ENCODE assay signal across 8 mouse cellular contexts in genomic region chr2:122764526-122764925, GRCm38 (mm10). TPM values are rescaled to one million over a fixed set of nuclear protein-coding genes. Genes with fewer than 3 reads are reported as not detected.
DNase-seq lines count a peak whose midpoint lies in the region; ATAC-seq and TF ChIP-seq lines count a peak whose summit lies in the region.

No protein-coding gene starts in this region.

- no peaks in the 10 kb centered on the region for H3K79me2 ChIP-seq in MEL (ENCODE audit: control insufficient read depth, insufficient read depth, low read length, poor library complexity)

- ATAC-seq in kidney, embryonic 15.5 days (replicated peaks; ENCODE audit: low FRiP score): no peak
- no peak for ATAC-seq in hindbrain, embryonic 14.5 days (ENCODE audit: low FRiP score)
- ATAC-seq in megakaryocyte progenitor cell, adult 5-6 weeks (replicated peaks; ENCODE audit: poor library complexity): peak; percentile 30; the same call in 1 of the 2 replicates
- no peak for ATAC-seq in cerebellum, adult (ENCODE audit: insufficient number of reproducible peaks, low FRiP score, low TSS enrichment)
- ATAC-seq in forebrain, embryonic 11.5 days (replicated peaks; ENCODE audit: low FRiP score): no peak

- H3K4me2 ChIP-seq in kidney, embryonic 15.5 days: peak overlapping the region; percentile 90
- peak overlapping the region; percentile 77 for H3K4me2 ChIP-seq in hindbrain, embryonic 14.5 days (replicated peaks)
- no peak overlapping the region for H3K4me2 ChIP-seq in forebrain, embryonic 11.5 days (ENCODE audit: low read depth, low read length, severe bottlenecking)

- no peaks in the 10 kb centered on the region for H3K36me3 ChIP-seq in kidney, embryonic 15.5 days
- no peaks in the 10 kb centered on the region for H3K36me3 ChIP-seq in MEL (ENCODE audit: control insufficient read depth in 1 of 2, insufficient read depth in 2 of 2, low read length in 2 of 2)
- no peaks in the 10 kb centered on the region for H3K36me3 ChIP-seq in hindbrain, embryonic 14.5 days (replicated peaks; ENCODE audit: control insufficient read depth, insufficient read depth)
- no peaks in the 10 kb centered on the region for H3K36me3 ChIP-seq in forebrain, embryonic 11.5 days (ENCODE audit: control insufficient read depth, insufficient read depth, low read length)

- no peak overlapping the region for H3K27ac ChIP-seq in kidney, embryonic 15.5 days
- no peak overlapping the region for H3K27ac ChIP-seq in MEL (ENCODE audit: control insufficient read depth, low read depth, low read length)
- no peak overlapping the region for H3K27ac ChIP-seq in hindbrain, embryonic 14.5 days
- H3K27ac ChIP-seq in forebrain, embryonic 11.5 days (ENCODE audit: low read depth, low read length): no peak overlapping the region

- WGBS in kidney, embryonic 15.5 days: 49% methylated on average over 6 of the region's 6 CpGs
- WGBS in hindbrain, embryonic 14.5 days: 52% methylated on average over 6 of the region's 6 CpGs
- WGBS in forebrain, embryonic 11.5 days: 51% methylated on average over 6 of the region's 6 CpGs

- H3K4me3 ChIP-seq in kidney, embryonic 15.5 days (replicated peaks): no peak overlapping the region
- H3K4me3 ChIP-seq in MEL (ENCODE audit: control insufficient read depth in 1 of 2, insufficient read depth in 1 of 2, low read depth in 2 of 2, low read length in 2 of 2): peak overlapping the region; percentile 80 to 96
- H3K4me3 ChIP-seq in hindbrain, embryonic 14.5 days (replicated peaks; ENCODE audit: low read length): no peak overlapping the region
- H3K4me3 ChIP-seq in forebrain, embryonic 11.5 days (ENCODE audit: low read depth, low read length): no peak overlapping the region

- TF ChIP-seq POLR2A in MEL (IDR thresholded peaks at IDR 0.05; ENCODE audit: control insufficient read depth in 1 of 2, insufficient read depth in 1 of 2, low read depth in 1 of 2, low read length in 2 of 2, poor library complexity in 1 of 2): no peak

- peaks cover 35% of the 10 kb centered on the region for H3K27me3 ChIP-seq in kidney, embryonic 15.5 days
- H3K27me3 ChIP-seq in MEL (ENCODE audit: control insufficient read depth in 1 of 2, insufficient read depth in 2 of 2, low read length in 2 of 2): no peaks in the 10 kb centered on the region; a peak in 1 of 4 replicates
- H3K27me3 ChIP-seq in hindbrain, embryonic 14.5 days (ENCODE audit: control insufficient read depth, insufficient read depth, low read length): peaks cover 27% of the 10 kb centered on the region
- 0 out of 2 replicates have a peak, but pooled peaks cover 2% of the 10 kb centered on the region for H3K27me3 ChIP-seq in forebrain, embryonic 11.5 days (ENCODE audit: control insufficient read depth, insufficient read depth, low read length)

- TF ChIP-seq CTCF in MEL (IDR thresholded peaks at IDR 0.05 in 2 of 3, conservative IDR thresholded peaks at IDR 0.05 in 1 of 3; ENCODE audit: control insufficient read depth in 1 of 3, insufficient read depth in 1 of 3, low read depth in 2 of 3, low read length in 3 of 3, poor library complexity in 1 of 3, severe bottlenecking in 1 of 3): no peak

- H3K4me1 ChIP-seq in kidney, embryonic 15.5 days: peaks cover 5% of the 10 kb centered on the region; the same call in 1 of the 2 replicates
- 0 out of 4 replicates have a peak, but pooled peaks cover 0 to 3% of the 10 kb centered on the region in 2 experiments for H3K4me1 ChIP-seq in MEL (ENCODE audit: control insufficient read depth in 1 of 2, insufficient read depth in 2 of 2, low read length in 2 of 2)
- H3K4me1 ChIP-seq in hindbrain, embryonic 14.5 days (replicated peaks; ENCODE audit: control insufficient read depth, insufficient read depth, low read length): peaks cover 7% of the 10 kb centered on the region; the same call in 1 of the 2 replicates
- H3K4me1 ChIP-seq in forebrain, embryonic 11.5 days (replicated peaks; ENCODE audit: control insufficient read depth, insufficient read depth, low read length): 0 out of 2 replicates have a peak, but pooled peaks cover 2% of the 10 kb centered on the region

- H3K9ac ChIP-seq in kidney, embryonic 15.5 days: no peak overlapping the region
- H3K9ac ChIP-seq in MEL (ENCODE audit: control insufficient read depth, low read depth, low read length, poor library complexity, severe bottlenecking): peak overlapping the region; percentile 65
- no peak overlapping the region for H3K9ac ChIP-seq in hindbrain, embryonic 14.5 days
- no peak overlapping the region for H3K9ac ChIP-seq in forebrain, embryonic 11.5 days (ENCODE audit: low read length)

- DNase-seq in kidney, adult 11 months: no peak
- DNase-seq in MEL (ENCODE audit: low read depth, low spot score): peak; percentile 38
- DNase-seq in hindbrain, embryonic 14.5 days (ENCODE audit: low spot score): no peak
- DNase-seq in adrenal gland, postnatal 10 days: no peak
- DNase-seq in forebrain, embryonic 11.5 days (ENCODE audit: low spot score): no peak

- no peaks in the 10 kb centered on the region for H3K9me3 ChIP-seq in kidney, embryonic 15.5 days (replicated peaks)
- no peaks in the 10 kb centered on the region for H3K9me3 ChIP-seq in MEL (replicated peaks; ENCODE audit: insufficient read depth, low read length)
- no peaks in the 10 kb centered on the region for H3K9me3 ChIP-seq in hindbrain, embryonic 14.5 days (ENCODE audit: control insufficient read depth, low read length)
- H3K9me3 ChIP-seq in forebrain, embryonic 11.5 days (ENCODE audit: control insufficient read depth, low read length): no peaks in the 10 kb centered on the region

- no peak for TF ChIP-seq RAD21 in MEL (IDR thresholded peaks at IDR 0.05; ENCODE audit: low read depth, low read length)

- TF ChIP-seq EP300 in MEL (IDR thresholded peaks at IDR 0.05; ENCODE audit: low read depth in 1 of 2, low read length in 2 of 2): no peak

TF ChIP-seq in MEL, 35 proteins besides CTCF, POLR2A, EP300 and RAD21:
- no peak for TF ChIP-seq E2F4 (IDR thresholded peaks at IDR 0.05; ENCODE audit: borderline replicate concordance, low read depth, low read length)
- no peak for TF ChIP-seq MAFK (IDR thresholded peaks at IDR 0.05; ENCODE audit: borderline replicate concordance, low read depth, low read length)
- no peak for TF ChIP-seq MAZ (IDR thresholded peaks at IDR 0.05; ENCODE audit: low read depth, low read length)
- no peak for TF ChIP-seq POLR2AphosphoS5 (IDR thresholded peaks at IDR 0.05; ENCODE audit: borderline replicate concordance, low read depth, low read length)
- TF ChIP-seq JUND (IDR thresholded peaks at IDR 0.05; ENCODE audit: low read depth, low read length): no peak
- no peak for TF ChIP-seq GABPA (IDR thresholded peaks at IDR 0.05; ENCODE audit: low read depth, low read length)
- no peak for TF ChIP-seq CHD2 (IDR thresholded peaks at IDR 0.05; ENCODE audit: low read length)
- TF ChIP-seq HCFC1 (IDR thresholded peaks at IDR 0.05; ENCODE audit: low read depth, low read length): no peak
- TF ChIP-seq UBTF (IDR thresholded peaks at IDR 0.05; ENCODE audit: borderline replicate concordance, insufficient read depth, low read depth, low read length): no peak
- TF ChIP-seq SMC3 (IDR thresholded peaks at IDR 0.05; ENCODE audit: low read depth, low read length): no peak
- TF ChIP-seq USF1 (IDR thresholded peaks at IDR 0.05; ENCODE audit: low read depth, low read length): no peak
- no peak for TF ChIP-seq ZC3H11A (IDR thresholded peaks at IDR 0.05; ENCODE audit: low read depth, low read length)
- TF ChIP-seq BHLHE40 (IDR thresholded peaks at IDR 0.05; ENCODE audit: borderline replicate concordance, low read depth, low read length): no peak
- no peak for TF ChIP-seq ZKSCAN1 (IDR thresholded peaks at IDR 0.05; ENCODE audit: low read depth, low read length)
- no peak for TF ChIP-seq MAX (IDR thresholded peaks at IDR 0.05; ENCODE audit: low read length)
- TF ChIP-seq ETS1 (IDR thresholded peaks at IDR 0.05; ENCODE audit: low read depth, low read length): no peak
- TF ChIP-seq TBP (IDR thresholded peaks at IDR 0.05; ENCODE audit: low read depth, low read length): no peak

RNA-seq across cellular contexts. Expression of gene Sqor, which starts 0.5 kb away (rescaled TPM):
- polyA plus RNA-seq in kidney, embryonic 15.5 days (2015; fragmentation: Nextera tagmentation; extraction: Ambion mirVana): 13.0 and 14.9 TPM in 2 replicates
- 1.4 and 3.3 TPM in 2 replicates for total RNA-seq in MEL (2012; rRNA removed)
- 1 to 10 TPM in 1 of 2 experiments, not detected in 1; 2.2 TPM for polyA plus RNA-seq in MEL (2012; ENCODE audit: insufficient read depth in 1 of 2, insufficient read length in 2 of 2, low read depth in 1 of 2, low replicate concordance in 2 of 2, missing spikeins in 1 of 2)
- polyA plus RNA-seq in hindbrain, embryonic 14.5 days (2014; fragmentation: Nextera tagmentation; extraction: Ambion mirVana): 2.8 and 3.1 TPM in 2 replicates
- 29.5 and 34.6 TPM in 2 replicates for total RNA-seq in megakaryocyte progenitor cell, adult 5-6 weeks (2015)
- 35.5 and 41.0 TPM in 2 replicates for total RNA-seq in megakaryocyte progenitor cell, adult 5-6 weeks (2017)
- total RNA-seq in adrenal gland, postnatal 10 days (2021): 10 to 100 TPM; 45.4 to 59.1 TPM
- 3.1 and 4.0 TPM in 2 replicates for polyA plus RNA-seq in forebrain, embryonic 11.5 days (2014; fragmentation: Nextera tagmentation; extraction: Ambion mirVana)

RNA-seq across cellular contexts. Expression of gene Bloc1s6, which starts 26.2 kb away (rescaled TPM):
- polyA plus RNA-seq in kidney, embryonic 15.5 days (2015; fragmentation: Nextera tagmentation; extraction: Ambion mirVana): 50.0 and 54.0 TPM in 2 replicates
- 10.8 and 10.9 TPM in 2 replicates for total RNA-seq in MEL (2012; rRNA removed)
- polyA plus RNA-seq in MEL (2012; ENCODE audit: insufficient read depth in 1 of 2, insufficient read length in 2 of 2, low read depth in 1 of 2, low replicate concordance in 2 of 2, missing spikeins in 1 of 2): 10 to 100 TPM in 1 of 2 experiments, not detected in 1; 21.7 TPM
- 78.4 and 91.7 TPM in 2 replicates for polyA plus RNA-seq in hindbrain, embryonic 14.5 days (2014; fragmentation: Nextera tagmentation; extraction: Ambion mirVana)
- 15.5 and 18.9 TPM in 2 replicates for total RNA-seq in megakaryocyte progenitor cell, adult 5-6 weeks (2015)
- total RNA-seq in megakaryocyte progenitor cell, adult 5-6 weeks (2017): 18.8 and 28.1 TPM in 2 replicates
- total RNA-seq in adrenal gland, postnatal 10 days (2021): 10 to 100 TPM; 21.8 to 27.6 TPM
- 80.3 and 85.0 TPM in 2 replicates for polyA plus RNA-seq in forebrain, embryonic 11.5 days (2014; fragmentation: Nextera tagmentation; extraction: Ambion mirVana)

Comparison
In these comparisons a context has a peak if more than half of its experiments do, and no peak if none do; other contexts are left out.
1. H3K4me3 ChIP-seq: peak in MEL (2 of 2); none in kidney, embryonic 15.5 days (single experiment), hindbrain, embryonic 14.5 days (single experiment) and forebrain, embryonic 11.5 days (single experiment).